Mouse (Mus musculus) skeletal muscle tissue, postnatal 0 days (tissue): Measurements from ENCODE around the gene Fyb2. TPM values are rescaled to one million over a fixed set of nuclear protein-coding genes. Genes with fewer than 3 reads are reported as not detected.

Source experiments
- polyA plus RNA-seq: library from polyadenylated mRNA; unstranded; fragments of >200 nt; fragmentation: Nextera tagmentation; extraction: Ambion mirVana; gene quantifications from 2 replicates; pipeline ENCODE4 v1.2.1, GENCODE M21; 2015

Gene Fyb2
- 0.10 TPM in 1 of 2 replicates, not detected in the other for polyA plus RNA-seq

DNA sequence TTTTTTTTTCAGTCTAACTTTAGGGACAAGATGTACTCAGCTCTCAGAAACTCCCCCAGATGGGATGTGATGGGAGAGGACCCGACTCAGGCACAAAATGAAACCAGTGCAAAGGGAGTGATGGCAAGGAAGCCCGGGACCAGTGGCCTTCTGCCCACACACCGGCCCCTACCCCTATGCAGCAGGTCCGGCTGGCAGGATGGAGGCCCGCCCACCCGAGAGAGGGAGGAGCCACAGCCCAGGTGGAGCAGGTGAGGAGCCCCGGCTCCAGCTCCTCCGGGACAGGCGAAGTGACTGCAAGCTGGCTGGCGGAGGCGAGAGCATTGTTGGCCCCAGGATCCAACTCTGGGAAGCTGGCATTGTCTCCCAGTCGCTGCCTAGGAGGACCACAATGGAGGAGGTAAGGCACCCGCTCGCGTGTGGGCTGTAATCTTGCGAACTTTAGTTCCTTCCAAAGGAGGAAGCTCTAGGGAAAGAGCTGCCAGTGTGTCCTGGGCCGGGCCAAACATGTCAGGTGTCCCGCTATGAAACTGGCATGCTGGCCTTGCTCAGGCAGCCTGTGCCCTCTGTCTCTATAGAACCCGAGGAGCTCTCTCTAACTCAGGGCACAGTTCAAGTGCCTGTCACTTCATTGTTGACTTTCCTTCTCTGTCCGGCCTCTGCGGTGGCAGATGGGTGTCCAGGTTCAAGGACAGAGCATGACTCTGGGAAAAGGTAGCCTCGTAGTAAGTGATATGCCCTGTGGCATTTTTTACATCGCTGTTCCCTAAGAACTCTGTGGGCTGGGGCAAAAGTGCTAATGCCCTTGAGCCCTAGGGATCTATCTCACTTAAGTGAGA, at the start of gene Fyb2:
Gene Fyb2, plus strand, starts transcription at position 166 of the 839 bp plus-strand sequence.

DNA sequence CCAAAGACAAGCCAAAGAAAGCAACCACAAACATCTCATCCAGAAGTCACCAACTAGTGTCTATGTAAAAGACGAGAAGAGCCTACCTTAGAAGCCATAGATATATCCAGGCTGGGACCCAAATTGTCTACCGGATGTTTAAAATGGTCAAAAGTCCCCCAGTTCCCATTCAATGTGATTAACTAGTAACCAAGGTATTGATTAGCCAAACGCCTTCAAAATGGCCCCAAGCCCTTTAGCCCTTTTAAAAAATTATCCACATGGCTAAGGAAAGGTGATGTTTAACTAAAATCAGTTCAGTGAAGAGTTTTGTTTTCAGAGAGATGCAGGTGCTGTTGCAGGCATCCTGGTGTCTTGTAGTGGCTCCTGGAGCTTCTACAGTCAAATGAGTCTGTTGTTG, 36.9 kb upstream of the Fyb2 start, which contains the start of gene C8a:
Gene C8a, minus strand, starts transcription at position 76 of the 400 bp plus-strand sequence.

Other genes starting within 250 kb of the Fyb2 start
- gene C8b, start 147.1 kb upstream of the Fyb2 start, polyA plus RNA-seq: not detected in 2 replicates
- not detected in 2 replicates for gene Gm17662, start 56.1 kb upstream of the Fyb2 start, polyA plus RNA-seq
- not detected in 2 replicates for gene C8a, start 37.1 kb upstream of the Fyb2 start, polyA plus RNA-seq
- 17.0 and 20.9 TPM in 2 replicates for gene Prkaa2, start 196.4 kb downstream of the Fyb2 start, polyA plus RNA-seq
- gene Plpp3, start 243.9 kb downstream of the Fyb2 start, polyA plus RNA-seq: 99.1 and 118 TPM in 2 replicates